Mouse (Mus musculus): ENCODE results near the gene Fntb. TPM values are rescaled to one million over a fixed set of nuclear protein-coding genes. Genes with fewer than 3 reads are reported as not detected.
"Not testable (repeated sequence)": the region's sequence is repeated elsewhere in the genome, so short reads cannot be mapped to it uniquely, and the experiment has no call there.

The Fntb gene
- 10 to 100 TPM; 11.0 to 15.6 TPM for total RNA-seq (2021)
- long read RNA-seq, experiment 1, transcript Fntb-201 (12 exons, 2,613 nt) = major isoform, 15 of 18 reads
- long read RNA-seq, experiment 1, partial matches to known transcripts = 0 of 18 reads
- long read RNA-seq, experiment 1, other reads (novel, unspliced or antisense) = 3 of 18 reads
- long read RNA-seq, experiment 2, transcript Fntb-201 (12 exons, 2,613 nt) = major isoform, 7 of 12 reads
- long read RNA-seq, experiment 2, partial matches to known transcripts = 5 of 12 reads
- long read RNA-seq, experiment 2, other reads (novel, unspliced or antisense) = 0 of 12 reads

DNA sequence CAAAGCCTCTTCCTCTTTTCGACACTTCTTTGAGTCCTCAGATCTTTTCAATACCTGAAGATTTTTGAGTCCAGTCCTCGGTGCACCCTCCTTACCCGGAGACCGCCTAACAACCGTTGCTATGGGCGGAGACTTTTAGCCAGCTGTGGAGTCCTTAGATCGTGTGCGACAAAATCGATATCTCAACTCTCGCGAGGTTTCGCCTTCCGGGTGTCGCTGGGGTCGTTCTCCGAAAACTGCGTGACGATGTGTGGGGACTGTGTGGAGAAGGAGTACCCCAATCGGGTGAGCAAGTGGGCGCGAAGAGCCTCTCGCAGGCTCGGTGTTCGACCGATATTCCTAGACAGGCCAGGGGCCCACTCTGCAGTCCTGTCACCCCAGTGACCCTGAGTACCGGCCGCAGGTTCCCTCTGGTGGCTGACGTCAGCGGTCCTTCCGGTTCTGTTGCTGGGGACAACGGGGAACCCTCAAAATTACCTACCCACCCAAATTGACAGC, at the start of gene Fntb, which contains the start of gene Churc1:
Gene Fntb, plus strand, starts transcription at position 236 of the 498 bp plus-strand sequence.
Gene Churc1, plus strand, starts transcription at position 185 of the 498 bp plus-strand sequence.
- peak; percentile 96 for DNase-seq

DNA sequence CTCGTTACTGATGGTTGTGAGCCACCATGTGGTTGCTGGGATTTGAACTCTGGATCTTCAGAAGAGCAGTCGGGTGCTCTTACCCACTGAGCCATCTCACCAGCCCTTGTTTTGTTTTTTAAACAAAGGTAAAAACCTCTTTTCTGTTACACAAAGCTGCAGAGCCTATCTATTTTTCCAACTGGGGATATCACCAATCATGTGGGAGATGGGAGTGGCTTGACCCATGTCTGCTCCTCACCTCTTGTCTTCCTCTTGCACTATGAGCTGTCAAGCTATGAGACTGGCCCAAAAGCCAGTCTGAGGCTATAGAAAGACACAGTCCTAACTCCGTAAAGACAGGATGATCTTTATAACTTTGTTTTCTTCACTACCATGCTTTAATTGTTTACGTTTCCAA, 47.0 kb upstream of the Fntb start:
- DNase-seq = no peak

DNA sequence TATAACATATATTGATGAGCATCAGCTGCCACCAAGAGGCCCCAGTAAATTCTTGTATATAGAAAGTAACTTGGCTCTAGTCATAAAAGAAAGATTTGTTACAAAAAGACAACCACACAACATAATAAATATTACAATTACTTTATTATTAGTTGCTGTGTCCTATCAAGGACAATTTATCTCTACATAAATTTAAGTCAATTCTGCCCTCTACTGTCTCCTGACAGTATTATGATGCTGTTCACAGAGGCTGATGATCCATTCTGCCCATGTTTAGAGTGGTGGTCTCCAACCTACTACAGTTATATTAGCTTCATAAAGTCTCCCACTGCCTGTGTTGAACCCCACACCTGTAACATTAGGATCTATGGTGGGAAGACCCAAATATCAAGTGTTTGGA, 44.8 kb upstream of the Fntb start:
- no peak for DNase-seq

DNA sequence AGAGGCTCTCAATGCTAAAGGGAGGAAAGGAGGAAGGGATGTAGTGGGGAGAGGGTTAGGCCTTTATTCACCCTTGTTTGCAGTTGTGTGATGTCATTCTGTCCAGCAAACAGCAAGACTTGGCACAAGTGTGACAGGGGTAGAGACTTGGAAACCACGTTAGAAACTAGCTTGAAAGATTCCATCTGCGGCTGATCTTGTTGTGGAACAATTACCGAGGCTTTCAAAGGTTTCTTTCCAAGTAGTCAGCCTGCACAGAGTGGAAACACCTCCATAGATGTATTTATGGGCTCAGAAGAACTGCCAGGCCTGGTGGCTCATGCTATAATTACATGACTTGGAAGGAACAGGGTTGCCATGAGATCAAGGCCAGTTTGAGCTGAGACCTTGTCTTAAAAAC, 43.4 kb upstream of the Fntb start:
- DNase-seq = no peak

DNA sequence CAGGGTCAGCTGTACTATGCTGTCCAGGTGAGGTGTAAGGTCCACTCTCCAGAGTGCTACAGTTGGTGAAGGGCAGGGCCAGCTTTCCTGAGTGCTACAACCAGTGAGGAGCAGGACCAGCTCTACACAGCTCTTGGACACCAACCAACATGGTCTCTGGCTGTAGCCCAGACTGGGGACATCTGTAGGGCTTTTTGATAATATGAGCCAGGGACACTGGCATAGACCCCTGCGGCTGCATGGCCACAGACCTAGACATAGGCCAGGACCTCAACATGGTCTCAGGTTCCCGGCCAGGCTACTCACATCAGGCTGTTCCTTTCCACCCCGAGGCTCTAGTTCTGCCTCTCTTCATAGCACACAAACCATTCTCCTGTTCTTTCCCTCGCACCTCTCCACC, 37.4 kb upstream of the Fntb start:
- DNase-seq = no peak

DNA sequence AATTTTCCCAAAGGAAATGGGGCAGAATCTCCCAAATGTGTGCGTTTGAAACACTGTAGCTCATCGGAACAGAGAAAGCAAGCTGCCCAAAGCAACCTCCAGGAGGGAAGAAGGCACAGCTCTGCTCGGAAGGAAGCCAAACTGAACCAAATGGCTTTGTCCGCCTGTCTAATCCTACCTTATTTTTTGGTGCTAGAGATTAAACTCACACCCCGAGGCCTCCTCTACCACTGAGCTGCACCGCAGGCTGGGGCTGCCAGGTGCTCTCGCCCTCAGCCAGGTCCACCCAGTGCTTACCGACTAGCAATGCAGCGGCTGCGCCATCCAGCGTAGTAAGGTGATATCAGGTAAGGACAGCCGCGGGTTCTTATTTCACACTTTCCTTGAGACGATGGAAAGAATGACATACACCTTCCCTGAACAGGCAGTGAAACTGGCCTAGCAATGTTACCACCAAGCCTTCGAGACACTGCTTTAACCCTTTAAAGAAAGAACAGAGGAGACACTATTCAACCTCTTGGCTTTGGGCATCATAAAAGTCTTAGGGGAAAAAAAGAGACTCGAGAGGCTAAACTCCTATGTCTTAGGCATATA, 14.4 kb upstream of the Fntb start:
- peak in 1 of 2 experiments; percentile 0 for DNase-seq

DNA sequence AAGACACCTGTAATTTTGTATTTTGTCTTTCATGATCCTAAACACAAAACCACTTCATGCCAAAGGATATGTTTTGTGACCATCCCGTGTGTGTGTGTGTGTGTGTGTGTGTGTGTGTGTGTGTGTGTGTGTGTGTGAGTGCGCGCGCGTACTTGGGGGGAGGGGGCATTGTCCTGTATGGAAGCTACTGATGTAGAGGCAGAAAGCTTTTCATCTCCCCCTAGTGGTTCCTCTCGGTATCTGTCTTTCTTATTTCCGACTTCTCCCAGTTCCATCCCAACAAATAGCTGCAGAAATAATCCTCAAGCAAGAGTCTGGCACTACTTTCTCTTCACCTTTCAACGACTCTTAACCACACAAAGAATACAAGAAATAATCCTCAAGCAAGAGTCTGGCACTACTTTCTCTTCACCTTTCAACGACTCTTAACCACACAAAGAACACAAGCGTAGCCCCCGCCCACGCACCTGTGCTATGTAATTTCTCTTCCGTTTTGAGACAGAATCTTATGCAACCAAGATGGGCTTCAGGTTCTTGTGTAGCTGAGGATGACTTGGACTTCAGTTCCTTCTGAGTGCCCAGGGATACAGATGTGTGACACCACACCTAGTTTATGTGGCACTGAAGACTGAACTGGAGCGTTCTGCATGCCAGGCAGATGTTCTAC, 12.6 kb upstream of the Fntb start:
- DNase-seq = peak; percentile 19 to 60

DNA sequence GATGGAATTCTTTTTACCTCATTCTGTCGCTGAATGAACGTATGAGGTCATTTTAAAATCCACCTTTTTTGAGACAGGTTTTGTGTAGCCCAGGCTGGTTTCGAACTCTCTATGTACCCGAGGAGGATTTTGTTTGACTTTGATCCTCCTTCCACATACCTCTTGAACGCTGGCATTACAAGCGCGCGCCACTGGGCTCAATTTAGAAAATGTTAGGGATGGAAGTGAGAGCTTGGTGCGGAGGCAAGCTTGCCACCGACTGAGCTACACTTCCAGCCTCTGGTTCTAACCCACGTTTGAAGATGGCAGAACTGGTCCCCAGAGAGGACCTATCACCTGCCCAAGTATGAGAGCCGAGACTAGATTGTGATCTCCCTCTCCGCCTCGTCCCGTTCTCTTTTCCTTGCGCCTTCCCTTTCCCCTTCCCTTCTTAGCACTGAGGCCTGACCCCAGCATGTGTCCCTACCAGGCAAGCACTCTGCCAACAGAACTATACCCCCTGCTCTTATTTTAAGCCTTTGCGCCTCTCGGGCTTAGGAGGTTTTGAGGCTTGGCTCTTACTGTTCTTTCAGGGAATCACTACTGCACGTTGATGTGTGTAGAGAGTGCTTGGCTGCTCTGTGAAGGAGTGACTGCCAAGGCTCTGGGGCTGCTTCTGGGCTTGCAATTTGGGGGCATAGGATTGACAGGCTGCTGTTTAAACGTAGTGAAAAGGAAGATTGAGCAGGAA, 677 bp downstream of the Fntb start:
- peak in 1 of 2 experiments; percentile 7 for DNase-seq

DNA sequence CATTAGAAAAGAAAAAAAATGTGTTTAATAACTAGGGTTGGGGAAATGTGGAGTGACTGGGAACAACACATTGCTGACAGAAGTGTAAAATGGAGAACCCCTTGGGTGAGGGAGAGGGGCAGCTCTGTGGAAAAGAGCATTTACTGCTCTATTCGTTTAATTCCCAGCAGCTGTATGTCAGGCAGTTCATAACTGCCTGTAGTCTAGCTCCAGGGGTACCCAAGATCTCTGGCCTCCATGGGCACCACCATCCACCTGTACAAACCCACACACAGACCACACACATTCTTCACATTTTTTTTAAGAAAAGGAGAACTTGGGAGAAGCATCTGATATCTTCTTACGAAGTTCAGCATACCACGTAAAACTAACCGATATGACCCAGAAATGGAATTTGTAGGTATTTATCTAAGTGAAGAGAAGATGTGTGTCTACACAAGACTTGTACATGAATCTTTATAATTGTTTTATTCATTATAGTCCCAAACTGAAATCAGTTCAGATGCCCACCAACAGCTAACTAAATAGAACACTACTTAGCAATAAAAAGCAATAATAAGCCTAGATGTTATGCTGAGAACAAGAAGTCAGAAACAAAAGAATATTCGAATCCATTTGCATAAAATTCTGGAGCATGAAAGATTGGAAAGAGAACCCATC, 5.6 kb downstream of the Fntb start:
- DNase-seq = no peak

DNA sequence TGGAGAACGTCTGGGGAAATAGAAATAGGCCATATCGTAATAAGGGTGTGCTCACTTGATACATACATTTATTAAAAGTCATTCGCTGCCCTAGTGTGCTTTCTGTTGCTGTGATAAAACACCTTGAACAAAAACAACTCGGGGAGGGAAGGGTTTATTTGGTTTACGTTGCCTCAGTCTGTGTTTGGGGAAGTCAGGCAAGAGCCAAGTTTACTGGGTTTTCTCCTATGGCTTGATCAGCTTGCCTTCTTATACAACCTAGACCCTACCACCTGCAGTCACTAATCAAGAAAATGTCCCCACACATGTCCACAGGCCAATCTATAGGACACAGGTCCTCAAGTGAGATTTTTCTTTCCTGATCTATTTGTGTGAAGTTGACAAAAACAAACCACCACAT, 6.2 kb downstream of the Fntb start:
- DNase-seq = no peak

DNA sequence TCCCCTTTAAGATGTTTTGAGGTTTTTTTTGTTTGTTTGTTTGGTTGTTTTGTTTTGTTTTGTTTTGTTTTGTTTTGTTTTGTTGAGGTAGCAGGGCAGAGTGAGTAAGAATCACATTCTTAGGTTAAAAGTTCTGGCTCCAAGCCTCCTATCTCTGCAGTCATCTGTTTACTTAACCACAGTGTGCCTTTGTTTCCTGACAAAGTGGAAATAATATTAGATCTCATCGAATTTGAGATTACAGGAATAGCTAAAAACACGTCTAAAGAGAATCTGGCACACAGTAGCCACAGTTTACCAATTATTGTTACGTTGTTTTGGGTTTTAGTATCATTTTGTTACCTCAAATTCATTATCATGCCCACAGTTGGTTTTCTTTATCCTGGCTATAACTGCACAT, 9.3 kb downstream of the Fntb start:
- no peak for DNase-seq

DNA sequence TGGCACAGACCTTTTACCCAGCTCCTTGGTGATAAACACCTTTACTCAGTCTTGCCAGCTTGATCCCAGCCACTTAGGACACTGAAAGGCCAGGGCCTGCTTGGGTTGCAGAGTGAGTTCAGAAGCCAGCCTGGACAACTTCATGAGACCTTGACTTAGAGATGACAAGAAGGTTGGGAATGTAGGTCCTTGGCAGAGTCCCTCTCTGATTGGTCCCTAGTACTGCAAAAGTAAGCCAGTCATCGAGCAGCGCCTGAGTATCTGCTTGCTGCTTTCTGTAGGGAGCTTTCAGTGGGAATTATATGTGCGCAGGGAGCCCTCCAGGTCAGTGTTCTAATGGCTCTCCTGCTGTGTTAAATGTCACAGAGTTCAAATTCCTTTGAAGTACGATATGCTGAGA, 9.7 kb downstream of the Fntb start:
- DNase-seq = no peak

DNA sequence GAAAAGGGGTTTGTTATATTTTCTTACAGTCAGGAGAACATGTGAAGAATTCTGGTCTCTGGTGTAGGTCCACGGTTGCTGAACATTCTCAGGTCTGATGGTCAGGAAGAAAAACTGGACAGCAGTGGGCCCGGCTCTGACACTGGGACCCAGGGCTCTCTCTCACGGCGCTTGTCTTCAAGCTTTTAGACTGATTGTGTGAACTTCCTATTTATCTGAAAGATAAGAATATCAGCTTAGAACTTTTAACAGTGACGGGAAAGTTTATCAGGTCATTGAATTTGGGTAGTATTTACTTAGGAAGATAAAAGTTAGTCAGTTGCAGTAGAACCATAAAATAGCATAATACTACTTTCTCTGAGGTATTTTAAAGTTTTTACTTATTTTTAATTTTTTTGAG, 11.5 kb downstream of the Fntb start:
- no peak for DNase-seq

DNA sequence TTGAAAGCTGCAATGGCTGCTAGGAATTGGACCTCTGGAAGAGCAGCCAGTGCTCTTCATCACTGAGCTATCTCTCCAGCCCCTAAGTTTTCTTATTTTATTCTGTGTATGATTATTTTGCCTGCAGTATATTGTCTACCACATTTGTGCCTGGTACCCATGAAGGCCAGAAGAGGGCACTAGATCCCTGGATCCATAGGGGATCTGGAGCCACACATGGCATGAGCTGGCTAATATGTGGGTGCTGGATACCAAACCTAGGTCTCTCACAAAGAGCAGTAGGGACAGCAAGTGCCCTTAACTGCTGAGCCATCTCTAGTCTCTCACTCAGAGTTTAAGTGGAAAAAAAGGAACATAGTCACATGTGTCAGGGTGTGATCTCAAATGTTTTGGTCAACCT, 12.5 kb downstream of the Fntb start:
- no peak for DNase-seq

DNA sequence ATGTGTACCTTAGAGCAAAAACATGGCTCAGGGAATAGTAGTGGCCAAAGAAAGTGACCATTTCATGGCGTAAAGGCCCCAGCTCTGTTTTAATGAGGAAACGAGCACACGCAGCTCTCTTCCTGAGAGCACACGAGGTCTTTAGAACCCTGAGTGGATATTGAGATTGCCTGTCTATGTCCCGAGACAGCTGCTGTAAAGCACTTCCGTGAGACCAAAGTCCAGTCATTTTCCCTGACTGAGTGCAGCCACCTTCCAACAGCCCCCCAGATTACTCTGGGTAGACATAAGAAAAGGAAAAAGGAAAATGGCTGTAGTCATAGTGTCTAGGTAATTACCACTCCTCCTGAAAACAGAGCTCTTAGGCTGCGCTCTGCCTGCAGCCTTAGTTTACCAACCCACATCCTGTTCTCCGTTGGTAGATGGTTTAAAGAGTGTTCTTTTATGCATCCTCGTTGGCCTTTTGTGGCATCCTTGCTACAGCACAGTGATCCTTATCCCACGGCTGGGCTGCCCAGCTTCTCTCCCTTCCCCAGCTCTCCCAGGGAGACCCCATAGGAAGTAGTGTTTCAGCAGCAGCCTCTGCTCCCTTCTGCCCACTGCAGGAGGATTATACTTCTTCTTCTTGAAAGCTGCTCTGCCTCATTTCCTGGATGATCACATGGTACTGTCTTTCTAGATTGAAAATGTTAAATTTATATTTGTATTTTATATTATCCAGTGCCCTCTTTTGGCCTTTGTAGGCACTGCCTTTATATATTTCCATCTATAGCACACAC, 13.1 kb downstream of the Fntb start:
- DNase-seq = no peak

DNA sequence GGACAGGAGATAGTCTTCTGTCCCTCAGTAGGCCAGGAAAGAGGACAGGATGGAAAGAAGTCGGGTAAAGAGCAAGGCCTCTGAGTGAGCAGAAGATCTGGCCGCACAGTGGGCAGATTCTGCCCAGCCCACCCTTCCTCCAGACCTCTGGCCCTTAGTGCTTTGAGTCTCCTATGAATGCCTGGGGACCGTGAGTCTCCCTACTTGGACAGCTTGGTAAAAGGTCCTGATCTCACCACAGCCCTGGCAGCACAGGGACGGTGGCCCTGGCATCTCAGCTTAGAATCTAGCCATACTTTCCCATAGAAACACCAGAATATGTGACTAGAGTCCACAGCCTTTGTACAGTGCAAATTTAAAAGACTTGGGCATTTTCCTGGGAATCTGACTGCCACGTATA, 14.6 kb downstream of the Fntb start:
- DNase-seq = no peak

DNA sequence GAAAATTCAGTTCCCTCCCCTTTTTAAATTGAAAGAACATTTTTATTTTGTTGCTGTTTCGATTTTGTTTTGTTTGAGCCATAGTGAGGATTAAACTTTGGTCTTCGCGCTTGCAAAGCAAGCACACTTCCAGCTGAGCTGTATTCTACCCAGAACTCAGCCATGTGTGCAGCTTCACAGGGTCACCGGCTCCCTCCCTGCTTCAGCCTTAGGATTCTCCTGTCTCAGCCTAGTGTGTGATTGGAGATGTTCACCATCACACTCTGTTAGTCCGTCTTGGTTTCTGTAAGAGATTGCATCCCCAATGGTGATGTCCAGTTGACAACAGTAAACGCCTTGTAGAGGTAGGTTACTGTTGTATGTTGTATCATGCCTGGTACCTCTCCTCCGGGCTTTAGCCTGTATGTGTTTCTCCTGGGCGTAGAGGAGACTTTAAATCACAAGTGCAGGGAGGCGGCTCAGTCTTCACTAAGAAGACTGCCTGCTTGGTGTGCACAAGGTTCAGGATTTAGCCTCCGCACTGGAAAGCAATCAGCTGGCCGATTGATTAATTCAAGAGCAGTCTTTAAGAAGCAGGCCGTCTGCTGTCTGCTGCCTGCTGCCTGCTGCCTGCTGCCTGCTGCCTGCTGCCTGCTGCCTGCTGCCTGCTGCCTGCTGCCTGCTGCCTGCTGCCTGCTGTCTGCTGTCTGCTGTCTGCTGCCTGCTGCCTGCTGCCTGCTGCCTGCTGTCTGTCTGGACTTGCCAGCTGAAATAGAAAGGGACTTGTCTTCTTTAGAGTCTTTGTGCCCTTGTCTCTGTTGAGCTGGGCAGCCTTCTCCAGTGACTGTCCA, 15.5 kb downstream of the Fntb start:
- no peak for DNase-seq

DNA sequence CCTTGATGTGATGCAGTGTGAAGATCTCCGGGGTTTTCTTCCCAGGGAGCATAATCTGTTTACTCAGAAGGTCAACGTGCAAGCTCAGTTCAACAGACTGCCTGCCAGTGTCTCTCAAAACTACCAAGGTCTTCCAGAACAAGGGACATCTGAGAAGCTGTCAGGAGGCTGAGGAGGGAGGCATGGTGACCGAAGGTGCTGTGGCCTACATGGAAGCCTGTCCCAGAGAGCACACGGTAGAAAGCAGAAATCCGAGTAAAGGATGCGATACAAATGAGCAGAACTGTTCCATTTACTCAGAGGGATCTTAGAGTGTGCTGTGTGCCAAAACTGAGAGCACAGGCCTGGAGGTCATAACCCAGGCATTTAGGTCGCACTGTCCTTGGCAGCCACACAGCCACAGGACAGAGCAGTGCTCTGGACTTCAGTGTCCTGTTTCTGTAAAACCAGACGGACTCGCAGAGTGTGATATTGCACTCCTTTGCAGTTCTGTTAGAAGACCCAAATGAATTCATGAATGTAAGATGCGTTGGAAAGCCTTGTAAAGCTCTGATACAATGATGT, 18.7 kb downstream of the Fntb start:
- peak; percentile 34 to 53 for DNase-seq

DNA sequence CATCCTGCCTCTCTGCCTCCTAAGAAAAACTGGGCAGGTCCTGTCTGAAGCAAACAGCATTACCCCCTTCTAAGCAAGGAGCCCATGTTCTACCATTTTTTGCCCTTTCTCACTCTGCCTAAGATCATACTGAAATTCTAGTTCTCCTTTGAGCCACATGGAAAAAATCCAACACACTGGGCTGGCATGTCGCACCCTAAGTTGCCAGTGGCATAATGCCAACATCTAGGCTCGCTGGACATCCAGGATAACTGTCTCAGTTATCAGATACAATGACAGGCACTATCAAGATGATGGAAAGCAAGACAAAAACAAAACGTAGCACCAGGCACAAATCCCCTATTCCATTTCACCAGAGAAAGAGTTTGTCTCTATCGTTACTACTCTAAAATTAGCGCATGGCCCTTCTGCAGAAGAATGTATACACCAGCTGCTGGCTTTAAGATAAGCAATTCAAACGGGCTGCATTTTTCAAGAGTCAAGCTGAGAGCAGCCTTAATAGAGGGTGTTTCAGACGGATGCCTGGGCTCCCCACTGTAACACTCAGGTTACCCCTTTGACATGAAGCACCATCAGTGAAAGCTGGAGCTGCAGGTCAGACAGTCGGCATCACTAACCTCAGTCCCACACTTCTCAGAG, 25.2 kb downstream of the Fntb start:
- DNase-seq = no peak

DNA sequence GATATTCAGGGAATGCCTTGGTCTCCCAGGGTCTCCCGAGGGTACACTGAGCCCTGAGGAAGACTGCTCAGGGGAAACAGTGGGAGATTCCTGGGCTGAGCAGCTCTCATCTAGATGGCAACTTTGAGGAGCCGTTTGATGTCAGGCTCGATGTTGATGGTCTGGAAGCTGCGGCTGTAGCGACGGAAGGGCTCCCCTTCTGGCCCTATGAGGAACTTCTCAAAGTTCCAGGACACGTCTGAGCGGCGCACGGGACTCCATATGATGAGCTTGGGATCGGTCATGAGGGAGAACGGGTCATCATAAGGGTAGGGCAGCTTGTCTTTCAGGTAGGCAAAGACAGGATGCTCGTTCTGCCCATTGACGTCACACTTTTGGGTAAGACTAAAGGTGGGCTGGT, 27.2 kb downstream of the Fntb start:
- DNase-seq = not testable (repeated sequence)
